Mouse (Mus musculus) layer of hippocampus, adult 8-10 months (tissue): ENCODE data around the gene Tmem235. TPM values are rescaled to one million over a fixed set of nuclear protein-coding genes. Genes with fewer than 3 reads are reported as not detected.
"Not testable (repeated sequence)": the region's sequence is repeated elsewhere in the genome, so short reads cannot be mapped to it uniquely, and the experiment has no call there.

ENCODE experiments used
- DNase-seq, 2 experiments: peaks; one replicate each; pipeline ENCODE4 v3.0.0; 2022; ENCODE audit warnings: low spot score in 2 of 2
- total RNA-seq, 4 experiments: library from RNA; stranded (reverse); gene quantifications; 2 replicates each; pipeline ENCODE4 v1.2.4; 2022

Gene Tmem235
- total RNA-seq, 4 experiments from 2014 or later: 0.24 TPM; not detected in 3

- DNase-seq: peak; percentile 45 to 73
Observed at GRCm38 (mm10) chr11:117832086-117832969, 28.2 kb upstream of the Tmem235 start.

DNA sequence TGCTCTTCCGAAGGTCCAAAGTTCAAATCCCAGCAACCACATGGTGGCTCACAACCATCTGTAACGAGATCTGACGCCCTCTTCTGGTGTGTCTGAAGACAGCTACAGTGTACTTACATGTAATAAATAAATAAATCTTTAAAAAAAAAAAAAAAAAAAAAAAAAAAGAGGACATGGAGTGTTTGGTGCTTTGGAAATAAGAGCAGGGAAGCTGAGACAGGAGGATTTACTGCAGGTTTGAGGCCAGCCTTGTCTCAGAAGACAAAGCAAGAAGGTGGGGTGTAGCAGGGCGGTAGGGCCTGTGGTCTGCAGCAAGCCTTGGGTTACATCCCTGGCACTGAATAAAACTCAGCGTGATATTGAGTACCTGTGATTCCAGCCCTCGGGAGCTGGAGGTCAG lies 27.0 kb upstream of the Tmem235 start:
- not testable (repeated sequence) for DNase-seq

DNA sequence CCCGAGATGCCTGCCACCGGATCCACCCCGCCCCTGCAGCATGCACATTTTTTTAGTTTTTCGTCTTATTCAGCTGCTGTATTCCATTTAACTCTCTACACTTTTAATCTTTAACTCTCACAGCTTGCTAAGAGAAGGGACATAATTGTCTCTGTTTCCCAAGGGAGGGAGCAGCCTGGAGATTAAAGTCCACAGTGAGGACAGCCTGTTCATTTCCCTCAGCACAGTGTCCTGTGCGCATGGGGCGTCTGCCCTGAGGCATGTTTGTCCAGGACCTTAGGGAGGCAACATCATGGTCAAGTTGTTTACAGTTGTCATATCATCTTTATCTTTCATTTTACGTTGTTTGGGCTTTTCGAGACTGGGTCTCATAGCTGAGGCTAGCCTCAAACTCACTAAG lies 26.5 kb upstream of the Tmem235 start:
- DNase-seq: no peak

DNA sequence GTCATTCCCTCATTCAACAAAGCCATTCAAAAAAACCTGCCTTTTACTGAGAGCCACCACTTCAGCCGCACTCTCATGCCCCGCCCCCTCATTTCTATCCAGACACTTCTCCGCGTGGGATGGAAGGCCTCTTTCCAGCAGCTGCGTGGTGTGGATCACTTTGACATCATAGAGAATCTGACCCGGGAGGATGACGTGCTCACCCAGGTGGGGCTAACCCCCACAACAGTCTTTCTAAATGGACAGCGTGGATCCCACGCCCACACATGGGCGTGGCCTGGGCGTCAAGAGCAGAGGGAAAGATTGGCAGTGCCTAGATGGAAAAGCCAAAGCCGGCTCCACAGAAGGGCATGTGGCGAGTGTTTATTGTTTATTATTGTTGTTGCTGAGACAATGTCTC lies 24.2 kb upstream of the Tmem235 start:
- DNase-seq: peak; percentile 40

DNA sequence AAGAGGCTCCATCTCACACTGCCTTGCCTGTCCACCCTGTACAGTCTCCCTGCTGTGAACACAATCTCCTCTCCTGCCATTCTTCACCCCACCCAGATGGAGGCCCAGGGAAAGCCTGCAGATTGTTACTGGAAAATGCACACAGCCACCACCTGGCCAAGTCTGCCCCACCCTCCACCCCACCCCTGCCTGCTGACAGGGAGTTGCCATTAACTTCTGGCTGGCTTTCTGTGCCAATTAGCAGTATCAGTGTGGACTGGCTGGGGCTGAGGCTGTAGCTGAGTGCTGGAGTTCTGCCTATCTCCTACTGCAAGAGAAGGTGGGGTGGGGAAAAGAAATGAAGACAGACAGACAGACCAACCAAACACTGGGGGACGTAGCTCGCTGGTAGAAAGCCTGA lies 22.0 kb upstream of the Tmem235 start:
- DNase-seq: no peak

- DNase-seq: no peak
Observed at GRCm38 (mm10) chr11:117839021-117839420, 21.5 kb upstream of the Tmem235 start.

DNA sequence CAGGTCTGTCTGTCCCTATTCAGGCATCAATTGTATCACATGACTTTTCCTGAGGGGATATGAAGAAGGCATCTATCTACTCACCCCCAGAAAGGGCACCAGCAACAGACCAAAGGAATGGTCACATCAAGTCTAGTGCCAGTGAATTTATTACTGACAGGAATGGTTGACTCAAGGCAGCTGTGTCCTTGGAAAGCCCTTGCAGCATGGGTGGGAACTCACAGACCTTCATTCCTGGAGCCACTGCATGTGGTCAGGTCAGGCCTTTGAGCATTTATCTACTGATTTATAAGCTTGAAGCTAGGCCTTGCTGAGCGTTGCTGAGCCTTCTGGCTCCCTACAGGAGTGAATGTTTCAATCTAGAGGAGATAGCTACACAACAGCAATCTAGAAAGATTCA lies 19.6 kb upstream of the Tmem235 start:
- DNase-seq: no peak

DNA sequence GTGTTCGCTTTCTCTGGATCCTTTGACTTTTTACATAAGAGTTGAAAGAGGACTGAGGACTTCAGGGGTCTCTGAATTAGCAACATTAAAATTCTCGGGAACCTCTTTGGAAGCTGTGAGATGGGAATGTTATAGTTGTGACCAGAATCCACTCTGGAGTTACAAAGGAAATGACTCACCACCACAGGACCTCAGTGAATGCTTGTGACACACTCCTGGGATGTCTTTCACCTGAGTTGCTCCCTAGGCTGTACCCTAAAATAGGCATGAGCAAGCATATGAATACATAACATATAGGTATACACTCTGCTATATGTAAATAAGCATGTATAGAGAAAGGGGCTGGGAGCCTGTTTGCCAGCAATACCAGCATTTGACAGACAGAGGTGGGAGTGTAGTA lies 17.1 kb upstream of the Tmem235 start:
- DNase-seq: no peak

DNA sequence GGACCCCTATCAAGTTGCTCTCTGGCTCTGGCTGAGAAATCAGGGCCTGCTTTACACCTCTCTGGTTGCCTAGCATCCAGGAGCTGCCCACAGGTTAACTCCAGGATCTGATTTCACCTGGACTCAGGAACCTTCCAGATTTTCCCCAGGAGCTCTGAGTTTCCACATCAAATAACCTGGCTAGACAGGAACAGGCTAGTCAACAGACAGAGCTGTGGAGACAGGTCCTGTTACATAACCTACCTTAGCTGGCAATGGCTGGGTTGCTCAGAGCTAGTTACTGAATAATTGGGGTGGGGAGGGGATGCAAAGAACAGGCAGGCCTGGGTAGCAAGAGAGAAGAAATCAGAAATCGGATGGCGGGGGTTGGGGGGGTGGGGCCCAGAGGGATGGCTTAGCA lies 15.6 kb upstream of the Tmem235 start:
- DNase-seq: no peak

DNA sequence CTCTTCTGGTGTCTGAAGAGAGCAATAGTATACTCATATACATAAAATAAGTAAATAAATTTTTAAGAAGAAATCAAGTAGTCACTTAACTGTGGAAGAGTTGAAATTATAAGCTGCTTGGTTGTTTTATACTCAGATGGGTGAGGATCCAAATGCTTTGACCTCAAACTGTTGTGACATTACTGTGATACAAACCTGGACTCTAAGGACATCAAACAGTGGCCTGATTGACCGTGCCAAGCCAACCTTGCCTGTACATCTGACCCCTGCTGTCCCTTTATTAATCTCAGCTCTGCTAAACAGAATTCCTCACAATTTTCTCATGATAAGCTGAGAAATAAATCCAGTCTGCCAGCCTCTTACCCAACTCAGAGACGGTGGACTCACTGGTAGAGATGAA lies 14.9 kb upstream of the Tmem235 start:
- no peak for DNase-seq

GRCm38 (mm10) chr11:117846640-117847039 lies 13.9 kb upstream of the Tmem235 start:
- DNase-seq: no peak

- DNase-seq: no peak
Observed at GRCm38 (mm10) chr11:117847593-117848215, 12.8 kb upstream of the Tmem235 start.

DNA sequence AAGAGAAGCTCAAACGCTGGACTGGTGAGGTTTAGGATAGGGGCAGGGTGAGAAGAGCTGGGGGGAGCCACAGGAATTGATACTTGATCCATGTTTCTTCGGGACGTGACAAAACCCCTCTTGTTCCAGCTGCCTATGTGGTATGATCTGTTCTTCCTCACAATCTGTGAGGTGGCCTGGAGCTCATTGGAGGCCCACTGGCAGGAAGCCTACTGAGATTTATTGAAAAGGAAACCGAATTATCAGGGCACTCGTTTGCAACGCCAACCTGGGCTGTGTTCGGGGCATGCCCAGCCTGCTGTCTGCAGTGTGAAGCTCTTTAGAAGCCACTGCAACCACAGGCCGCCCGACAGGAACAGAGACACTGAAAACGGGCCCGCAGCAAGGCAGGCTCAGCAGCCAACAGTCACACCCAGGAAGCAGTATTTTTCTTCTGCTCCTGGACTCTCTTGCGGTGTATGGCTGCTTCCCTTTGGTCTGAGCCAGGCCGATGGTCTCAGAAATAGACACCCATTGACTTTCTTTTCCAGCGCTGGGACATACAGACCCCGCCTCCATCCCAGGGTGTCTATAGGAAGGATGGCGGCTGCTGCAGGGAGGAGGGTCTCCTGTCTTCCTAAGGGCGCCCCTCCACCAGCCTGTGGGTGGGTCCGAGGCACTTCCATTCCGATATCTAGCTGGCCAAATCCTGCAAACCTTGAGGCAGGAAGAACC lies 12.1 kb upstream of the Tmem235 start:
- no peak for DNase-seq

- peak; percentile 88 to 96 for DNase-seq
Observed at GRCm38 (mm10) chr11:117848985-117849671, 11.4 kb upstream of the Tmem235 start, which contains the start of gene Birc5. Birc5 (plus strand) TSS chr11:117849251.

DNA sequence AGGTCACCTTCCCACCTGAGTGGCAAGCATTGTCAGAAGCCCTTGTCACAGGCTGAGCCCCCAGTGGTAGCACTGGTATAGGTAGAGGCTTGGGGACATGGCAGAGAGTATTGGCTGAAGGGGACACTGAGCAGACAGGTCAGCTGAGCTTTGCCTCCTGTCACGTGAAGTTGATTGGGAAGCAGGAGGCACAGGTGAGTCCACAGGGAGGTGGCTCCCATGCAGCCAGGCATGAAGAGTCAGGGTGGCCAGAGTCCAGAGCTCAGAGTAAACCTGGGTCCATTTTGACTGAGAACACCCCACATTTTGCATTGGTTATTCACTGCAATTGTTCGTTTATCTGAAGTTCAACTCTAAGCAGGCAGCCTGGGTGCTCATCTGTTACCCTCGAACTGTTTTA lies 7.7 kb upstream of the Tmem235 start:
- DNase-seq: no peak

DNA sequence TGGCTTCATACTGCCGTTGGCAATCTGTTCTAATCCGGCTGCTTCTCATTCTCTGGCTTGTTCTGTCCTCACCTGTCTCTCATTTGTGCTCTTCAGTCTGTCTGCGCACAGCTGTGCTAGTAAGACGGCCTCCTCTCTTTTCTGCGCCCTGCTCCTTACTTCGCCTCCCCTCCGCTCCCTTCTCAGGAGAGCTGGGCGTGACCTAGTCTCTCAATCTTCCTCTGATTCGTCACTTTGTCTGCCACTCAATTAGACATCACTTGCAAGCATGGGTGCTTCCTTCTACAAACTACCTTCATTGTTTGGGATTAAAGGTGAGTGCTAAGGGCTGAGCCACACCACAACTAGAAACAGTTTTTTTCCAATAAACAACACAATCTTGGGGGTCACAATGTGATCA lies 6.3 kb upstream of the Tmem235 start:
- DNase-seq: no peak

DNA sequence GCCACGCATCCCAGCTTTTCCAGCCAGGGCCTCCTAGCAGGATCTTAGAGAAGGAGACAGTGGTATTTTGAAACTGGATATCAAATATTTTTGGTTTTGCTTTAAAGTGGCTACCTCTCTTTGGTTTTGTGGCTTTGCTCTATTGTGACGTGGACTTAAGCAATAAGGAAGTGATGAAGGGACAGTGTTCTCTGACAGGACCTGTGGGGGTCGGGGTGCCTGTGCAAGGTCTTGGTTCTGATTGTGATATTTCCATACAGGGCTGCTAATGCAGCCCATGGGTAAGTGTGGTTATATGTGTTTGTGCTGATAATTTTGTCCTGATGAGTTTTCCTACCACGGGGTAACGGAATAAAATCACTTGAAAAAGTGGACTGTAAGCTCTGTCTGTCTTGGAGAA lies 5.2 kb upstream of the Tmem235 start:
- no peak for DNase-seq

DNA sequence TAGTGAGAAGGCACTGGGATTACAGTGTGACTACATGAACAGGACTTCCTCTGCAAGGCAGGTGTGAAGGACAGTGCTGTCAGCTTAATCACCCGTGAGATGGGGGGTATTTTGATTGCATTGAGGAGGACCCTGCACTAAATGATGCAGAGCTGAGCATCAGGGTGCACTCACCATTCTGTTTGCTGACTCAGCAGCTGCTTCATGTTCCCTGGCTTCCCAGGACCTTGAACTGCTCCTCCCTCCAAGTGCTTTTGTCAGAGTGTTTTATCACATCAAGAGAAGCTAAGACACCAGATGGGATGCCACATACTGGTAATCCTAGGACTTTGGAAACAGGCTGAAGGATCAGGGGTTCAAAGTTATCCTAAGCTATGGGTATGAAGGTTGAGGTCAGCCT lies 4.6 kb upstream of the Tmem235 start:
- DNase-seq: no peak

- no peak for DNase-seq
Observed at GRCm38 (mm10) chr11:117857462-117857861, 3.1 kb upstream of the Tmem235 start.

- DNase-seq: no peak
Observed at GRCm38 (mm10) chr11:117858392-117858791, 2.2 kb upstream of the Tmem235 start.

- DNase-seq: no peak
Observed at GRCm38 (mm10) chr11:117863174-117863856, 2.8 kb downstream of the Tmem235 start.
